Comparison of ENCODE assay signal across 28 mouse cellular contexts in genomic region chr11:105468436-105468835, GRCm38 (mm10). TPM values are rescaled to one million over a fixed set of nuclear protein-coding genes. Genes with fewer than 3 reads are reported as not detected.
DNase-seq lines count a peak whose midpoint lies in the region; ATAC-seq and TF ChIP-seq lines count a peak whose summit lies in the region.
"Had no signal": no experiment of that assay in that cellular context is flagged by ENCODE, and none has a peak within 500 bp of the region (broad histone marks: within the 10 kb centered on the region; RNA-seq: fewer than 3 reads in every experiment).

No protein-coding gene starts in this region.

- no peak for TF ChIP-seq CTCF in heart, adult 2 months (IDR thresholded peaks at IDR 0.05)
- no peak for TF ChIP-seq CTCF in left cerebral cortex, adult 2 months (IDR thresholded peaks at IDR 0.05)

- H3K27me3 ChIP-seq in heart, embryonic 10.5 days (ENCODE audit: insufficient read depth, poor library complexity, severe bottlenecking) = no peaks in the 10 kb centered on the region
- H3K27me3 ChIP-seq in heart, adult 2 months (ENCODE audit: control insufficient read depth, insufficient read depth, low read length) = no peaks in the 10 kb centered on the region
- no peaks in the 10 kb centered on the region for H3K27me3 ChIP-seq in midbrain, embryonic 11.5 days (ENCODE audit: control insufficient read depth, insufficient read depth, low read length)
- H3K27me3 ChIP-seq in midbrain, embryonic 13.5 days = no peaks in the 10 kb centered on the region
- H3K27me3 ChIP-seq: kidney, embryonic 15.5 days; limb, embryonic 13.5 days; stomach, embryonic 15.5 days had no signal

- H3K27ac ChIP-seq in heart, embryonic 10.5 days = peak overlapping the region; percentile 79; the same call in 1 of the 2 replicates
- no peak overlapping the region; the same call in 1 of the 2 replicates for H3K27ac ChIP-seq in heart, adult 2 months
- peak overlapping the region; percentile 40; the same call in 1 of the 2 replicates for H3K27ac ChIP-seq in left cerebral cortex, adult 2 months
- no peak overlapping the region for H3K27ac ChIP-seq in midbrain, embryonic 11.5 days (ENCODE audit: low read depth, low read length)
- H3K27ac ChIP-seq in midbrain, embryonic 13.5 days = no peak overlapping the region
- H3K27ac ChIP-seq: hindbrain, embryonic 13.5 days; kidney, embryonic 15.5 days; limb, embryonic 13.5 days; stomach, embryonic 15.5 days had no signal

- peak; percentile 64 for DNase-seq in heart, embryonic 10.5 days (ENCODE audit: low spot score)
- DNase-seq in heart, adult 2 months = no peak
- DNase-seq in left cerebral cortex, adult 2 months (ENCODE audit: extremely low spot score in 1 of 2, low spot score in 2 of 2) = no peak
- DNase-seq in left cerebral cortex, postnatal 4 days = no peak
- peak; percentile 81 for DNase-seq in midbrain, embryonic 11.5 days (ENCODE audit: low spot score, missing footprints)
- DNase-seq in testis, postnatal 14 days (ENCODE audit: low spot score) = peak; percentile 68
- DNase-seq in testis, postnatal 10 days (ENCODE audit: low spot score) = no peak
- DNase-seq: adrenal gland, adult 8-10 months; cerebellum, adult 2 months; cerebellum, postnatal 14 days; gastrocnemius, postnatal 14 days; kidney, adult 11 months; midbrain, embryonic 14.5 days; right cerebral cortex, postnatal 25 days; thymus, postnatal 4 days had no signal

- H3K4me2 ChIP-seq in midbrain, embryonic 11.5 days = no peak overlapping the region
- H3K4me2 ChIP-seq in midbrain, embryonic 13.5 days (replicated peaks) = no peak overlapping the region
- H3K4me2 ChIP-seq: hindbrain, embryonic 13.5 days; kidney, embryonic 15.5 days; limb, embryonic 13.5 days; liver, embryonic 11.5 days; stomach, embryonic 15.5 days had no signal

- no peaks in the 10 kb centered on the region for H3K36me3 ChIP-seq in heart, embryonic 10.5 days
- H3K36me3 ChIP-seq in heart, adult 2 months (ENCODE audit: control insufficient read depth, insufficient read depth, low read length) = no peaks in the 10 kb centered on the region; the same call in 1 of the 2 replicates
- H3K36me3 ChIP-seq in midbrain, embryonic 11.5 days (ENCODE audit: control insufficient read depth, insufficient read depth, low read length) = no peaks in the 10 kb centered on the region
- no peaks in the 10 kb centered on the region for H3K36me3 ChIP-seq in midbrain, embryonic 13.5 days
- H3K36me3 ChIP-seq: G1E; hindbrain, embryonic 13.5 days; kidney, embryonic 15.5 days; limb, embryonic 13.5 days; stomach, embryonic 15.5 days had no signal

- TF ChIP-seq EP300 in heart, adult 2 months (IDR thresholded peaks at IDR 0.05; ENCODE audit: insufficient read depth, low read depth, low read length) = no peak

- H3K9ac ChIP-seq in heart, adult 2 months (ENCODE audit: low read depth, low read length) = no peak overlapping the region
- no peak overlapping the region for H3K9ac ChIP-seq in midbrain, embryonic 11.5 days (ENCODE audit: low read length)
- H3K9ac ChIP-seq in midbrain, embryonic 13.5 days (replicated peaks) = no peak overlapping the region
- H3K9ac ChIP-seq: hindbrain, embryonic 13.5 days; kidney, embryonic 15.5 days; limb, embryonic 13.5 days; stomach, embryonic 15.5 days had no signal

- ATAC-seq in midbrain, embryonic 11.5 days (ENCODE audit: low FRiP score) = no peak
- ATAC-seq in midbrain, embryonic 13.5 days = no peak
- ATAC-seq: forebrain, embryonic 14.5 days; inflammation-experienced regulatory T-cells, adult 6 months had no signal

- H3K4me3 ChIP-seq in heart, embryonic 10.5 days = no peak overlapping the region
- no peak overlapping the region for H3K4me3 ChIP-seq in heart, adult 2 months
- no peak overlapping the region for H3K4me3 ChIP-seq in left cerebral cortex, adult 2 months
- H3K4me3 ChIP-seq in midbrain, embryonic 11.5 days (ENCODE audit: low read depth, low read length) = no peak overlapping the region
- no peak overlapping the region for H3K4me3 ChIP-seq in midbrain, embryonic 13.5 days (replicated peaks)
- H3K4me3 ChIP-seq: hindbrain, embryonic 13.5 days; kidney, embryonic 15.5 days; limb, embryonic 13.5 days; stomach, embryonic 15.5 days had no signal

- intact Hi-C loops in heart, adult 2 months (cut with DNase I) = no loop called here
- intact Hi-C loops in left cerebral cortex, adult 2 months (cut with DNase I) = no loop called here
- intact Hi-C loops in left cerebral cortex, postnatal 4 days (cut with DNase I) = no loop called here

- TF ChIP-seq POLR2A in heart, adult 2 months (IDR thresholded peaks at IDR 0.05; ENCODE audit: insufficient read depth, low read depth, low read length) = no peak

- 68% methylated on average over 5 of the region's 5 CpGs for WGBS in heart, embryonic 10.5 days
- 82% methylated on average over 5 of the region's 5 CpGs for WGBS in heart, adult 2 months
- WGBS in midbrain, embryonic 11.5 days = 70% methylated on average over 5 of the region's 5 CpGs
- 56% methylated on average over 5 of the region's 5 CpGs for WGBS in midbrain, embryonic 13.5 days

- H3K9me3 ChIP-seq in heart, embryonic 10.5 days = no peaks in the 10 kb centered on the region
- H3K9me3 ChIP-seq in midbrain, embryonic 11.5 days (ENCODE audit: control insufficient read depth, low read length) = no peaks in the 10 kb centered on the region
- H3K9me3 ChIP-seq in midbrain, embryonic 13.5 days = no peaks in the 10 kb centered on the region
- H3K9me3 ChIP-seq: G1E; hindbrain, embryonic 13.5 days; kidney, embryonic 15.5 days; limb, embryonic 13.5 days; stomach, embryonic 15.5 days had no signal

- peaks cover 64% of the 10 kb centered on the region for H3K4me1 ChIP-seq in heart, embryonic 10.5 days
- H3K4me1 ChIP-seq in heart, adult 2 months (ENCODE audit: control insufficient read depth, insufficient read depth, low read length) = peaks cover 3% of the 10 kb centered on the region
- peaks cover 7% of the 10 kb centered on the region; the same call in 1 of the 2 replicates for H3K4me1 ChIP-seq in midbrain, embryonic 11.5 days (ENCODE audit: control insufficient read depth, insufficient read depth, low read length)
- peaks cover 19% of the 10 kb centered on the region for H3K4me1 ChIP-seq in midbrain, embryonic 13.5 days (replicated peaks)

- H3K79me2 ChIP-seq in heart, adult 2 months (replicated peaks; ENCODE audit: control insufficient read depth, insufficient read depth, low read length) = no peaks in the 10 kb centered on the region

RNA-seq across cellular contexts. Expression of gene March10, which starts 11.9 kb away (rescaled TPM):
- polyA plus RNA-seq in heart, embryonic 10.5 days (2016; fragmentation: Nextera tagmentation; extraction: Ambion mirVana) = 0.23 and 0.40 TPM in 2 replicates
- total RNA-seq in heart, adult 2 months (2021) = not detected
- 0.08 and 0.38 TPM in 2 replicates for polyA plus RNA-seq in heart, adult 2 months (2012; rRNA removed)
- total RNA-seq in left cerebral cortex, adult 2 months (2021) = 1 to 10 TPM; 2.0 to 3.8 TPM
- 1 to 10 TPM; 1.2 to 1.7 TPM for total RNA-seq in left cerebral cortex, postnatal 4 days (2021)
- 0.06 TPM in 1 of 2 replicates, not detected in the other for polyA plus RNA-seq in midbrain, embryonic 11.5 days (2014; fragmentation: Nextera tagmentation; extraction: Ambion mirVana)
- polyA plus RNA-seq in midbrain, embryonic 13.5 days (2015; fragmentation: Nextera tagmentation; extraction: Ambion mirVana) = 0.26 and 0.99 TPM in 2 replicates
- total RNA-seq: adrenal gland, adult 8-10 months; gastrocnemius, postnatal 14 days; granulocyte monocyte progenitor cell, adult 5-6 weeks had no signal
- polyA plus RNA-seq: G1E; inflammation-experienced regulatory T-cells, adult 6 months; limb, embryonic 13.5 days; liver, embryonic 11.5 days; liver, embryonic 16.5 days; neural tube, embryonic 11.5 days; stomach, embryonic 15.5 days; thymus, postnatal 0 days had no signal

Comparison
In these comparisons a context has a peak if more than half of its experiments do, and no peak if none do; other contexts are left out.
1. DNase-seq: peak in heart, embryonic 10.5 days (single experiment), midbrain, embryonic 11.5 days (single experiment) and testis, postnatal 14 days (single experiment); none in heart, adult 2 months (0 of 2), left cerebral cortex, adult 2 months (0 of 2), left cerebral cortex, postnatal 4 days (single experiment) and testis, postnatal 10 days (single experiment).
2. H3K27ac ChIP-seq: peak in heart, embryonic 10.5 days (single experiment) and left cerebral cortex, adult 2 months (single experiment); none in heart, adult 2 months (single experiment), midbrain, embryonic 11.5 days (single experiment) and midbrain, embryonic 13.5 days (single experiment).